Mouse (Mus musculus) ES-E14 (cell line): ENCODE measurements around the gene Hfe. TPM values are rescaled to one million over a fixed set of nuclear protein-coding genes. Genes with fewer than 3 reads are reported as not detected.
"Not testable (repeated sequence)": the region's sequence is repeated elsewhere in the genome, so short reads cannot be mapped to it uniquely, and the experiment has no call there.

Experiments used
- DNase-seq: peaks from one replicate; pipeline ENCODE4 v3.0.0-alpha.2; 2013; ENCODE audit warnings: low read depth, low spot score
- H3K27ac ChIP-seq: 2 replicates; pipeline ENCODE4 v1.5.1; 2012; ENCODE audit warnings: low read depth, mild to moderate bottlenecking, low read length, moderate library complexity, mixed read lengths; ENCODE audit not compliant: poor library complexity, insufficient read depth, severe bottlenecking
- H3K36me3 ChIP-seq: 2 replicates; pipeline ENCODE4 v1.6.1; 2012; ENCODE audit warnings: mild to moderate bottlenecking, low read length, moderate library complexity, mixed read lengths; ENCODE audit not compliant: control insufficient read depth, poor library complexity, insufficient read depth, severe bottlenecking
- H3K4me1 ChIP-seq, 2 experiments: fragments of 150-350 bp in 1 of 2; sonication (generic) in 1 of 2; 2 replicates each; pipeline ENCODE4 v1.6.1; 2012; ENCODE audit warnings: low read length in 2 of 2, mild to moderate bottlenecking in 1 of 2, mixed read lengths in 1 of 2; ENCODE audit not compliant: control insufficient read depth in 2 of 2, insufficient read depth in 2 of 2, poor library complexity in 1 of 2
- H3K4me3 ChIP-seq, 2 experiments: fragments of 150-350 bp in 1 of 2; sonication (generic) in 1 of 2; 2 replicates each; pipeline ENCODE4 v1.5.1; 2012; ENCODE audit warnings: low read length in 2 of 2, low read depth in 1 of 2, mild to moderate bottlenecking in 1 of 2, mixed read lengths in 1 of 2; ENCODE audit not compliant: insufficient read depth in 1 of 2, poor library complexity in 1 of 2, severe bottlenecking in 1 of 2
- H3K9ac ChIP-seq: 2 replicates; pipeline ENCODE4 v1.6.1; 2012; ENCODE audit warnings: low read depth, mild to moderate bottlenecking, low read length, mixed read lengths; ENCODE audit not compliant: poor library complexity, insufficient read depth, severe bottlenecking
- H3K9me3 ChIP-seq: fragments of 150-350 bp; sonication (generic); 2 replicates; pipeline ENCODE4 v1.6.1; 2012; ENCODE audit warnings: low read depth, mild to moderate bottlenecking, low read length; ENCODE audit not compliant: control insufficient read depth, insufficient read depth
- CHD2 ChIP-seq: IDR thresholded peaks from 2 replicates; pipeline ENCODE4 v1.6.1; 2014; ENCODE audit warnings: mild to moderate bottlenecking, low read depth, low read length, inconsistent platforms
- HCFC1 ChIP-seq: IDR thresholded peaks from 2 replicates; pipeline ENCODE4 v1.6.1; 2012; ENCODE audit warnings: low read length, inconsistent platforms, borderline replicate concordance; ENCODE audit not compliant: insufficient read depth
- MAFK ChIP-seq: IDR thresholded peaks from 2 replicates; pipeline ENCODE4 v1.6.1; 2014; ENCODE audit warnings: mild to moderate bottlenecking, low read depth, low read length, inconsistent platforms; ENCODE audit not compliant: insufficient read depth
- ZC3H11A ChIP-seq: IDR thresholded peaks from 2 replicates; pipeline ENCODE4 v1.6.1; 2012; ENCODE audit warnings: low read depth, mild to moderate bottlenecking, inconsistent platforms, low read length, borderline replicate concordance
- ZNF384 ChIP-seq: IDR thresholded peaks from 2 replicates; pipeline ENCODE4 v1.6.1; 2012; ENCODE audit warnings: low read depth, low read length, inconsistent platforms
- in situ Hi-C, 2 experiments: fragments of 600-800 bp; cut with MboI; formaldehyde crosslinking; loops; one replicate each; pipeline ENCODE4 v1.15.1; 2025; ENCODE audit warnings: low sequenced_read_pairs in 2 of 2, inconsistent platforms in 1 of 2; ENCODE audit not compliant: unreplicated experiment in 2 of 2
- total RNA-seq: library from RNA; depleted of rRNA; stranded (reverse); fragments of 300-350 nt; gene quantifications from 2 replicates; pipeline ENCODE4 v1.2.3, GENCODE M21; 2012

Hfe gene
- total RNA-seq, 1 experiment, result 1.5 TPM

GRCm38 (mm10) chr13:23752742-23753172 is 42.1 kb upstream of the Hfe start:
- H3K4me1 ChIP-seq, result peaks cover 0 to 5% of the 10 kb centered on the region in 2 experiments; a peak in 1 of 4 replicates
- H3K9ac ChIP-seq, result peak overlapping the region; percentile 75
- TF ChIP-seq ZNF384 (no peak), HCFC1 (no peak), MAFK (no peak), ZC3H11A (no peak), CHD2 (no peak)
- no peaks in the 10 kb centered on the region for H3K36me3 ChIP-seq
- in situ Hi-C loops, result loop anchor here in 1 of 2 experiments (25.0 kb wide), 1 partner anchor 1715 kb away; the partner anchor contains the start of genes Hist1h2ag, Hist1h2ah, Hist1h2bj and Hist1h2bk
- no peaks in the 10 kb centered on the region for H3K9me3 ChIP-seq
- H3K27ac ChIP-seq, result peak overlapping the region; percentile 77
- peak overlapping the region; percentile 19 to 61 for H3K4me3 ChIP-seq
- no peak for DNase-seq

- H3K4me1 ChIP-seq, H3K36me3 ChIP-seq, H3K9me3 ChIP-seq, DNase-seq: not testable (repeated sequence)
- Histone ChIP-seq H3K4me3 (peak within 1 kb of the TSS; percentile 63 to 67), H3K27ac (peak within 1 kb of the TSS; percentile 94), H3K9ac (peak within 1 kb of the TSS; percentile 84)
- TF ChIP-seq CHD2, result 0 out of 2 replicates have a peak, but pooled peaks have one; percentile 39
- in situ Hi-C loops, result loop anchor here in 1 of 2 experiments (25.0 kb wide), 1 partner anchor 1715 kb away; the partner anchor contains the start of genes Hist1h2ag, Hist1h2ah, Hist1h2bj and Hist1h2bk
Measured at GRCm38 (mm10) chr13:23752067-23752741, 41.5 kb upstream of the Hfe start, which contains the start of gene Hist1h3b. Hist1h3b (plus strand) TSS chr13:23752267.

GRCm38 (mm10) chr13:23751478-23751956 is 40.9 kb upstream of the Hfe start:
- in situ Hi-C loops, result loop anchor here in 1 of 2 experiments (25.0 kb wide), 1 partner anchor 1714 kb away; the partner anchor contains the start of genes Hist1h2ag, Hist1h2ah, Hist1h2bj and Hist1h2bk
- Histone ChIP-seq H3K4me1 (peaks cover 0 to 5% of the 10 kb centered on the region in 2 experiments; a peak in 1 of 4 replicates), H3K9ac (peak overlapping the region; percentile 84), H3K36me3 (no peaks in the 10 kb centered on the region), H3K27ac (peak overlapping the region; percentile 94), H3K4me3 (peak overlapping the region; percentile 63 to 67), H3K9me3 (no peaks in the 10 kb centered on the region)
- TF ChIP-seq CHD2 (no peak), ZNF384 (no peak), HCFC1 (no peak), ZC3H11A (no peak), MAFK (no peak)
- DNase-seq, result no peak

DNA sequence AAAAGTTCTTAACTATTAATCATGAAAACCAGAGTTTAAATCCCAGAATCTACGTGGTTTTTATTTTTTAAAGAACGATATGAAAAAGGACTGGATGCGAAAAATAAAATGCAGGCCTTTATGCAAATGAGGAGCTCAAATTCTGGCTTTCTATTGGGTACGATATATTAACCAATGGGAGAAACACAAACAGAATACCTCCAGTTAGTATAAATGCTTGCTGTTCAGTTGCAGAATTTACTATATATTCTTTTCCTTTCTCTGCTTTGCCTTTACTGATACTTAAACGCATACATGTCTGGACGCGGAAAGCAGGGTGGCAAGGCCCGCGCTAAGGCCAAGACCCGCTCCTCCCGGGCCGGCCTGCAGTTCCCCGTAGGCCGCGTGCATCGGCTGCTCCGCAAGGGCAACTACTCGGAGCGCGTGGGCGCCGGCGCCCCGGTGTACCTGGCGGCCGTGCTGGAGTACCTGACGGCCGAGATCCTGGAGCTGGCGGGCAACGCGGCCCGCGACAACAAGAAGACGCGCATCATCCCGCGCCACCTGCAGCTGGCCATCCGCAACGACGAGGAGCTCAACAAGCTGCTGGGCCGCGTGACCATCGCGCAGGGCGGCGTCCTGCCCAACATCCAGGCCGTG is 40.3 kb upstream of the Hfe start, which contains the start of gene Hist1h2ab:
Hist1h2ab (plus strand) TSS at position 288 of the 639 bp plus-strand sequence.
- not testable (repeated sequence) for DNase-seq, H3K4me1 ChIP-seq, H3K36me3 ChIP-seq, H3K9me3 ChIP-seq
- peak; percentile 80; the same call in 1 of the 2 replicates for TF ChIP-seq CHD2
- in situ Hi-C loops, result loop anchor here in 1 of 2 experiments (25.0 kb wide), 1 partner anchor 1714 kb away; the partner anchor contains the start of genes Hist1h2ag, Hist1h2ah, Hist1h2bj and Hist1h2bk
- Histone ChIP-seq H3K27ac (peak within 1 kb of the TSS; percentile 94), H3K9ac (peak within 1 kb of the TSS; percentile 84), H3K4me3 (peak within 1 kb of the TSS; percentile 63 to 67)
